Mouse (Mus musculus) kidney, adult 2 months (tissue): ENCODE measurements around the gene Zfp975. TPM values are rescaled to one million over a fixed set of nuclear protein-coding genes. Genes with fewer than 3 reads are reported as not detected.
"Not testable (repeated sequence)": the region's sequence is repeated elsewhere in the genome, so short reads cannot be mapped to it uniquely, and the experiment has no call there.

Source experiments
- DNase-seq: peaks from one replicate; pipeline ENCODE4 v3.0.0; 2021
- H3K27ac ChIP-seq: fragments of 200-500 bp; 2 replicates; pipeline ENCODE4 v1.5.1; 2012; ENCODE audit warnings: low read depth, low read length, control low read depth, inconsistent platforms; ENCODE audit not compliant: insufficient read depth
- H3K27me3 ChIP-seq: fragments of 200-500 bp; replicated peaks from 2 replicates; pipeline ENCODE4 v1.6.1; 2012; ENCODE audit warnings: mild to moderate bottlenecking, moderate library complexity, low read length, inconsistent platforms; ENCODE audit not compliant: control insufficient read depth, insufficient read depth
- H3K36me3 ChIP-seq: fragments of 200-500 bp; 2 replicates; pipeline ENCODE4 v1.6.1; 2012; ENCODE audit warnings: mild to moderate bottlenecking, moderate library complexity, low read length, inconsistent platforms; ENCODE audit not compliant: control insufficient read depth, insufficient read depth
- H3K4me1 ChIP-seq: fragments of 200-500 bp; 2 replicates; pipeline ENCODE4 v1.6.1; 2011; ENCODE audit warnings: low read length; ENCODE audit not compliant: control insufficient read depth, insufficient read depth
- H3K4me3 ChIP-seq: fragments of 200-500 bp; 2 replicates; pipeline ENCODE4 v1.5.1; 2011; ENCODE audit warnings: mild to moderate bottlenecking, low read depth, low read length, control low read depth; ENCODE audit not compliant: insufficient read depth
- CTCF ChIP-seq: fragments of 200-500 bp; conservative IDR thresholded peaks from 2 replicates; pipeline ENCODE4 v1.5.1; 2011; ENCODE audit warnings: low read depth, mild to moderate bottlenecking, control low read depth, low read length, moderate library complexity, mixed read lengths; ENCODE audit not compliant: insufficient read depth, insufficient read length
- POLR2A ChIP-seq: fragments of 200-500 bp; IDR thresholded peaks from one replicate; pipeline ENCODE4 v1.6.1; 2011; ENCODE audit warnings: low read depth, low read length, control low read depth
- WGBS: fragments of 180-500 bp; shearing (Covaris S2); methylation state at CpG from one replicate; pipeline ENCODE4 v1.1.7; 2018; 5-methylcytosine and 5-hydroxymethylcytosine counted together
- polyA plus RNA-seq: library from polyadenylated mRNA; depleted of rRNA; stranded (reverse); fragments of >200 nt; gene quantifications from 2 replicates; pipeline ENCODE4 v1.2.3, GENCODE M21; 2012; rRNA removed

The Zfp975 gene
- polyA plus RNA-seq, result 0.37 and 0.59 TPM in 2 replicates

GRCm38 (mm10) chr7:42692362-42693158, at the start of gene Zfp975:
Gene Zfp975 (minus strand): TSS chr7:42692742.
- peak within 1 kb of the TSS; percentile 61; the same call in 1 of the 2 replicates for H3K27ac ChIP-seq

GRCm38 (mm10) chr7:42738536-42739210, 46.1 kb upstream of the Zfp975 start:
- Histone ChIP-seq H3K27me3 (no peaks in the 10 kb centered on the region), H3K4me3 (no peak overlapping the region), H3K36me3 (no peaks in the 10 kb centered on the region), H3K4me1 (no peaks in the 10 kb centered on the region), H3K27ac (no peak overlapping the region)
- 86% methylated on average over 10 of the region's 10 CpGs for WGBS
- DNase-seq, result no peak
- TF ChIP-seq CTCF (no peak), POLR2A (no peak)

More at GRCm38 (mm10) chr7:42692362-42693158, at the start of gene Zfp975:
- not testable (repeated sequence) for H3K4me1 ChIP-seq, H3K36me3 ChIP-seq, H3K27me3 ChIP-seq
- peak; percentile 94 for DNase-seq
- WGBS, result under 1% methylated on average over 23 of the region's 23 CpGs
- H3K4me3 ChIP-seq, result peak within 1 kb of the TSS; percentile 87

- not testable (repeated sequence) for H3K27ac ChIP-seq, H3K4me3 ChIP-seq, H3K36me3 ChIP-seq, H3K27me3 ChIP-seq, H3K4me1 ChIP-seq, DNase-seq
- WGBS, result 82% methylated on average over 4 of the region's 4 CpGs
Observed at GRCm38 (mm10) chr7:42726917-42727316, 34.4 kb upstream of the Zfp975 start, which contains the start of gene Gm17067. Gene Gm17067 (minus strand): TSS chr7:42727017.

- not testable (repeated sequence) for H3K36me3 ChIP-seq, H3K27me3 ChIP-seq, H3K27ac ChIP-seq, H3K4me1 ChIP-seq
- DNase-seq, result peak; percentile 22
- WGBS, result 3% methylated on average over 4 of the region's 4 CpGs
- peak overlapping the region; percentile 87 for H3K4me3 ChIP-seq
Observed at GRCm38 (mm10) chr7:42693251-42693650, 709 bp upstream of the Zfp975 start.

- not testable (repeated sequence) for H3K4me1 ChIP-seq, H3K4me3 ChIP-seq, H3K36me3 ChIP-seq, H3K27ac ChIP-seq, DNase-seq, H3K27me3 ChIP-seq
- WGBS, result 97% methylated on average over 6 of the region's 6 CpGs
Observed at GRCm38 (mm10) chr7:42680081-42680480, 12.5 kb downstream of the Zfp975 start.

GRCm38 (mm10) chr7:42679646-42680045, 12.9 kb downstream of the Zfp975 start:
- H3K4me3 ChIP-seq, H3K4me1 ChIP-seq, DNase-seq, H3K36me3 ChIP-seq, H3K27me3 ChIP-seq, H3K27ac ChIP-seq: not testable (repeated sequence)

GRCm38 (mm10) chr7:42660140-42660539, 32.4 kb downstream of the Zfp975 start:
- 78% methylated on average over 5 of the region's 5 CpGs for WGBS
- H3K4me3 ChIP-seq, H3K27me3 ChIP-seq, H3K27ac ChIP-seq, DNase-seq, H3K36me3 ChIP-seq, H3K4me1 ChIP-seq: not testable (repeated sequence)

- 61% methylated on average over 2 of the region's 2 CpGs for WGBS
- H3K27me3 ChIP-seq, result not testable (repeated sequence)
Observed at GRCm38 (mm10) chr7:42655211-42655610, 37.3 kb downstream of the Zfp975 start.

GRCm38 (mm10) chr7:42643120-42643620, 49.4 kb downstream of the Zfp975 start:
- DNase-seq, result not testable (repeated sequence)

More at GRCm38 (mm10) chr7:42655211-42655610, 37.3 kb downstream of the Zfp975 start:
- DNase-seq, H3K4me3 ChIP-seq, H3K27ac ChIP-seq, H3K4me1 ChIP-seq, H3K36me3 ChIP-seq: not testable (repeated sequence)

GRCm38 (mm10) chr7:42642152-42643115, 50.1 kb downstream of the Zfp975 start, which contains the start of gene Zfp976:
Gene Zfp976 (minus strand): TSS chr7:42642588.
- H3K27me3 ChIP-seq, H3K4me1 ChIP-seq, H3K27ac ChIP-seq, H3K36me3 ChIP-seq: not testable (repeated sequence)
- DNase-seq, result peak; percentile 86
- WGBS, result 3% methylated on average over 25 of the region's 25 CpGs
- peak within 1 kb of the TSS; percentile 69 for H3K4me3 ChIP-seq

More at GRCm38 (mm10) chr7:42643120-42643620, 49.4 kb downstream of the Zfp975 start:
- not testable (repeated sequence) for H3K27me3 ChIP-seq, H3K36me3 ChIP-seq, H3K4me1 ChIP-seq, H3K27ac ChIP-seq, H3K4me3 ChIP-seq
- WGBS, result 26% methylated on average over 3 of the region's 3 CpGs
